Mouse (Mus musculus) testis, adult 2 months (tissue): Measurements from ENCODE around the gene P2rx3.

ENCODE experiments used
- CTCF ChIP-seq: fragments of 200-500 bp; IDR thresholded peaks from 2 replicates; pipeline ENCODE4 v1.5.1; 2012; ENCODE audit warnings: low read depth, mild to moderate bottlenecking, inconsistent platforms, low read length, moderate library complexity; ENCODE audit not compliant: control insufficient read depth, insufficient read depth, insufficient replicate concordance
- POLR2A ChIP-seq: fragments of 200-500 bp; IDR thresholded peaks from 2 replicates; pipeline ENCODE4 v1.6.1; 2012; ENCODE audit warnings: low read depth, mild to moderate bottlenecking, inconsistent platforms, low read length, moderate library complexity; ENCODE audit not compliant: control insufficient read depth

- TF ChIP-seq POLR2A (peak; percentile 62; the same call in 1 of the 2 replicates), CTCF (no peak)
Observed at GRCm38 (mm10) chr2:85037047-85038026, at the start of gene P2rx3, which contains the start of gene Ssrp1.
